Mouse (Mus musculus) lung, adult 18-20 months (tissue): Measurements from ENCODE around the gene Vezt.

ENCODE experiments used
- DNase-seq, 2 experiments: peaks; one replicate each; pipeline ENCODE4 v3.0.0; 2022; ENCODE audit warnings: mixed read lengths in 2 of 2

Vezt gene

GRCm38 (mm10) chr10:94035658-94036374 lies at the start of gene Vezt, which contains the start of gene Fgd6:
Gene Vezt, minus strand, starts transcription at chr10:94035817.
Gene Fgd6, plus strand, starts transcription at chr10:94036001.
- DNase-seq: peak; percentile 99 to 100

GRCm38 (mm10) chr10:94082040-94082734 lies 46.6 kb upstream of the Vezt start:
- DNase-seq: no peak

- DNase-seq: no peak
Measured at GRCm38 (mm10) chr10:94080740-94081139, 45.1 kb upstream of the Vezt start.

DNA sequence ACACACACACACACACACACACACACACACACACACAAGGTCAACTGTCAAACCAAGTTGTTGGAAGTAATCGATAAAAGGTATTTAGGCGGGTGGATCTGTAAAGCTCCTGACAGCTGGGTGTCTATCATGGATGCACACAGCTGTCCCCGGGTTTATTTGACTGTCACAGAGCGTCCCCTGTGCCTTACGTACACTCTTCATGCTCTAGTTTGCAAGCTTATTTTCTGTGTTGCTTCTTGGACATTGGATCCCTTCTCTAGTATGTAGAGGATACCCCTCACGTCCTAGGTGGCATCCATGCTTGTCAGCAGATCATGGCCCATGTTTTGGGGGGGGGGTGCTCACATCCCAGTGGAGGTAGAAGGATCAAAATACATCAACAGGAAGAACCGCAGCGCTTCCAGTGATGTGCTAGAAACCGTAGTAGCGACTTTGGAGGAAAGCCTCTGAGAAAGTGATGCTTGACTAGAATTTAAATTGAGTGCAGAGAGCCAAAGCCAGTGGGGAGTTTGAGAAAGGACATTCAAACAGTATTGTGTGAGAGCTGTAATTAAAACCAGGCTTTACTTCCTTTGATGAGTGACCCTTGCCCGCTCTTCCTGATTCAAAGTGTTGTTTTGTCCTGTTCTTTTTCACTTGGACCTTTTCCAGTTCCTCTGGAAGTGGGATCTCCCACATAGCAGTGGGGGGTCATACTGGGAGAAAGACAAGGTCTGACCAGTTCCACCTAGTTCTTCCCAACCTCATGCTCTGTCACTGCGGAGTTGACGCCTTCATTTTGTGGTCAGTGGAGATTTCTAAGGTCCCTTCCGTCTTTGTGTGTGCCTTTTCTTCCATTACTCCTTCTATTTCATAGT lies 41.6 kb upstream of the Vezt start:
- no peak for DNase-seq

DNA sequence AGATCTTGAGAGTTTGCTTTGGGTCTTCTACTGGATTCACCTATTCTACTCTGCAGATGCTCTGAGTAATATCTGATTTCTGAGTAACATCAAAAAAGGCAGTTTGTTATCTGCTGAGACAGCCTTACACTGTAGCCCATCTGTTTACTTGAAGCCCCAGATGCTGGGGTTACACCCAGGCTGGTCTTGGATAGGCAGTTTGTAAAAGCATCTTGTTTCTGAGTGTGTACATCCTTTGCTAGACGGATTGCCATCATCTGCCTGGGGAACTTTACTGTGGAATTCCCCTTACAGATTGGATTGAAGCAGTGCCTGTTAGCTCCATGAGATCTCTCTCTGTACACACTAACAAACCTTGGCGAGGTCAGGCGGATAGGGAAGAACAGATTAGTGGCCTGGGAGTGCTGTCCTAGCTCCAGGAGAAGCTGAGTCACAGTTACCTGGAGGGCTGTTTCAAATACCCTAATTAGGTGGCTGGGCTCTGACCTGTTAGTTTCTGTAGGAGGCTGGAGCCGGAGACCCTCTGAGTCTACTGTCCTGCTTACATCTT lies 37.4 kb upstream of the Vezt start:
- DNase-seq: no peak

- peak; percentile 68 to 79 for DNase-seq
Measured at GRCm38 (mm10) chr10:94072261-94072915, 36.8 kb upstream of the Vezt start.

DNA sequence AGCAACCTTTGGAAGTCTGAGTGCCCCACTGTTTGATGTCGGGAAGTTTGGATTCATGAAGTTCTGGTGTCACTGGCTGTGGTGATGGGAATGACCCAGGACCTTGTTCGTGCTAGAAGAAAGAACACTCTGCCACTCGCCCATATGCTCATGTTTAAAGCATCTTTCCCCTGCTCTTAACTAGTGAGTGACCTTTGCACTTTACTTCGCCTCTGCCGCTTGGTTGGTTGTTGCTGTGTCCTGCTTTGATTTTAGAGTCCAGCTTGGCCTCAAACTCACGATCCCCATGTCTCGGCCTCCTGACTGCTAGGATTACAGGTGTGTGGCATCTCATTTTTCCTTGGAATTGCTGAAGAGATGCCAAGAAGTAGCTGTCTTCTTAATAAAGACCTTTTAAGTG lies 36.0 kb upstream of the Vezt start:
- no peak for DNase-seq

DNA sequence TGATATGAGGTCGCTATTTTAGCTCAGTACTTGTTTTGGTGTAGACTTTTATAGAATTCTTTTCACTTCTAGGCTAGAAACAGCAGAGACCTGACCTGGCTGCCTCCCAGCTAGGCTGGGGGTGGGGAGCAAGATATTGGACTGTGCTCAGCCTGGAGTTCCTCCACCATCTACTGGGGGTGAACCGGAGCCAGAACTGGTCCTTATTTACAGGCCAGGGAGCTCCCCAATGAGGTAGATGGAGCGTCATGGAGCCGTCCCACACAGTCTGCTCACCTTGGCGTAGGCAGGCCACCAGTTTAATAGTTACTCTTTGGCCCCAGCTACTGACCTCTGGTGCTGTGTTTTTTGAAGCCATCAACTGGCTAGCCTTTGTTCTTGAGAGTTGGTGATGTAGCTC lies 33.1 kb upstream of the Vezt start:
- no peak for DNase-seq

- DNase-seq: no peak
Measured at GRCm38 (mm10) chr10:94066896-94067295, 31.3 kb upstream of the Vezt start.

DNA sequence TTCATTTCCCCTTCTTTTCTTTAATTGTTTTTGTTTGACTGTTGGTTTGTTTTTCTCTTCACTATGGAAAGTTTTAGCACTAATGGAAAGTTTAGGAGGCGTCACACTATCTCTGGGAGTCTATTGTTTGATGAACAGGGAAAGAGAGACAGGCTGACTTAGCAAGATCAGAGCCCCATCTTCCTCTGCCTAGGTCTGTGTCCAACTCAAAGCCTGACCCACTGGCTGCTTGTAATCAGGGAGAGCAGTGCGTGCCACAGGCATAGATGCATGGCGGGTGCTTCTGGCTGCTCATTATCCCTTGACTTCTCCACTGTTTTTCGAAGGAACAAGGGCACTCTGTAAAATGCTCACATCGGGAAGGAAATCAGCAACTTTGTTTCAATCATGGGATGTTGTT lies 26.7 kb upstream of the Vezt start:
- no peak for DNase-seq

DNA sequence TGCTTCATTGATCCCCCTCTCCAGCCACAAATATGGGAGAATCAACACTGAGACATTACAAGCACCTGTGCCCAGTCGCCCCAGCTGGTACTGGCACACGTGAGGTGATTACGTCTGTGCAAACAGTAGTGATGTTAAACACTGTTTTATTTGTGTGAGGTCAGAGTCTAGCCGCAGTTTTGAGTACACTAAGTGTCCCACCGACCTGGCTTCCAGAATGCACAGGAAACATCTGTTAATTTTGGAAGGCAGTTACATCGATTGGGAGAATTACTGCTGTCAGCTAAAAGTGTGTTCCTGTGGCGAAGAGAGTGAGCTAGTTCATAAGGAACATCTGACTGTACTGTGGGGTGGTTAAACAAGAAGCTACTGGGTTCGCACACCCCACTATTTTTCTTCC lies 24.6 kb upstream of the Vezt start:
- DNase-seq: no peak

- DNase-seq: no peak
Measured at GRCm38 (mm10) chr10:94059618-94060055, 24.0 kb upstream of the Vezt start.

DNA sequence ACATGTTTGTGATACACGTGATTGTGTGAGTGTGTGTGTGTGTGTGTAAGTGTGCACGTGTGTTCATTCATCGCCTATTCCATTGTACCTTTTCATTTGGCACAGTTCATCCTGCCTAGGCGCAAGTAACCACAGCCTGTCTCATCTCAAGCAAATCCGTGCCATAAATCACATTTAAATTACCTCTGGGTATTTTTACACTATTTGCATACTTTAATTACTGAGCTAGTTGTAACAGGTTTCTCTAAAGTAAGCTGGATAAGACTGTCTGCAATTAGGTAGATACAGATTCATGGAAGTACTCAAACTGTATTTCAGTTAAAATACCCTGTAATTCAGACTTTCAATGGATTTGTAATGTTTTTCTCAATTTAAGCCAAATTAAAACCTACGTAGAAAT lies 20.9 kb upstream of the Vezt start:
- DNase-seq: no peak

DNA sequence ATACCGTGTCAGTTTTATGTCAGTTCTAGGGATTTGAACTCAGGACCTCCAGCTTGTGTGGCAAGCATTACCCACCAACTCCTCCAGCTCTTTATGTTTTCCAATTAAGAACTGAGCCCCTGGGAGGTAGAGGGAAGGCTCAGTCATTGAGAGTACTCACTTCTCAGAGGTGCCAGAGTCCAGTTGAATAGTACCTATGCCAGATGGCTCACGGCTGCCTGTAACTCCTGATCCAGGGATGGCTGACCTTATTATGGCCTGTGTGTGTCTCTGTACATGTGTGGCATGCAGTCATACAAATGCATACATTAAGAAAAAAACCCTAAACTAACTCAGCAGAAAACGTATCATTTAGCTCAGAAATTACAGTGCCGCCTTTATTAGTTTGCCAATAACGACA lies 15.1 kb upstream of the Vezt start:
- no peak for DNase-seq

DNA sequence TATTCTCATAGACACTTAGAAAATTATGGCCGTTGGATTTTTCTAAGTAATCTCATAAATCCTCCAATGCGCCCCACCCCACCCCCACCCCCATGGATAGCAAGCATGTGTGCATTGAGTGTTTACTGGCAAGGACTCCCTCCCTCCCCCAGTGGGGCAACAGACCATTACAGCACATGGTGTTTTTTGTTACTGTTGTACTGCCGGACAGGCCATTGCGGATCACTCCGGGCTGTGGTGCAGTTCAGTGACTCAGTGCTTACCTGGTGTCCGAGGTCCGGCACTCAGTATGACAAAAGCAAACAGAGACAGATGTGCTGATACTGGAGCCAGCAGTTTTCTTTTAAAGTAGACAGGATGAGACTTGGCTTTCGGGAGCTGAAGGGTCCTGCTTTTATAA lies 13.5 kb upstream of the Vezt start:
- DNase-seq: no peak

GRCm38 (mm10) chr10:94047845-94048559 lies 12.4 kb upstream of the Vezt start:
- DNase-seq: peak; percentile 24 to 30

- DNase-seq: no peak
Measured at GRCm38 (mm10) chr10:94047024-94047423, 11.4 kb upstream of the Vezt start.

- no peak for DNase-seq
Measured at GRCm38 (mm10) chr10:94045301-94045700, 9.7 kb upstream of the Vezt start.

- no peak for DNase-seq
Measured at GRCm38 (mm10) chr10:94043908-94044307, 8.3 kb upstream of the Vezt start.

DNA sequence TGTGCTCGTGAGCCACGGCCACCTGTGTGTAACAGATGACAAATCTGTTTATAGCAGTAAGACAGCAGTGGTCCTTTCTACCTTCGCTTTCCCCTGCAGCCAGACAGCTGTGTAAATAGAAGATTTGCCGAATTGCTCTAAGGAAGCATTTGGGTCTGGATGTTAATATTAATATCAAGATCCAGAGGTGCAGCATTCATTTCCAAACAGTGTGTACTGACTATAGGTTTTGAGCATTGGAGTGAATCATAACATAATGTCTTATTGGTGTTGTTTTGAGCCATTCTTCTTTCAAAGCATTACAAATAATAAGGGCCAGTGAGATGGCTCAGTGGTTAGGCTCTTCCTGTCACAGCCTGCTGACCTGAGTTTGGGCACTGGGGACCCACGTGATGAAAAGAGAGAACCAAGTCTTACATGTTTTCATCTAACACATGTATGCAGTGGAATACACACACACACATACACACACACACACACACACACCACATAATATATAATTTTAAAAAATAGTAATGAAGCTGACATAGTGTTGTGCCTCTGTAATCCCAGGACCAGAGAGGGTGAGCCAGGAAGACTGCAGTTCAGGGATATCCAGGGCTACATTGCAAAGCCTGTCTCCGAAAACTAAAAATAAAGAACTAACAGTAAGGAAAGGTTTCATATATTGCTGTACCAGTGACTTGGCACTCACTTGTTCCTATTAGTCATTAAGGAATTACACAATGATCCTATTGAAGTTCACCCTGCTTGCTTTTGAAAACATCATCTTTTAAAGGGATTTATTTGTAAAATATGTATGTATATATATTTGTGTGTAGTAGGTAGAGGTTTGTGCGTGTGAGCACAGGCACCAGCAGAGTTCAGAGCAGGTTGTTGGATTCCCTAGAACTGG lies 3.0 kb upstream of the Vezt start:
- no peak for DNase-seq

- no peak for DNase-seq
Measured at GRCm38 (mm10) chr10:94037596-94037995, 2.0 kb upstream of the Vezt start.
